Mouse (Mus musculus) heart, adult 2 months (tissue): ENCODE results near the gene Zfp985.
"Not testable (repeated sequence)": the region's sequence is repeated elsewhere in the genome, so short reads cannot be mapped to it uniquely, and the experiment has no call there.

ENCODE experiments used
- CTCF ChIP-seq: fragments of 200-600 bp; IDR thresholded peaks from 2 replicates; pipeline ENCODE4 v1.8.1; 2022; ENCODE audit warnings: antibody characterized with exemption, mild to moderate bottlenecking, moderate library complexity
- EP300 ChIP-seq: fragments of 200-500 bp; IDR thresholded peaks from 2 replicates; pipeline ENCODE4 v1.6.1; 2011; ENCODE audit warnings: low read depth, low read length, control low read depth; ENCODE audit not compliant: insufficient read depth
- POLR2A ChIP-seq: fragments of 200-500 bp; IDR thresholded peaks from 2 replicates; pipeline ENCODE4 v1.6.1; 2011; ENCODE audit warnings: mild to moderate bottlenecking, low read depth, low read length, control low read depth; ENCODE audit not compliant: insufficient read depth

GRCm38 (mm10) chr4:147535916-147536315 lies 17.2 kb upstream of the Zfp985 start:
- not testable (repeated sequence) for TF ChIP-seq CTCF, POLR2A, EP300
